Mouse (Mus musculus): Measurements from ENCODE around the gene Vegfc. TPM values are rescaled to one million over a fixed set of nuclear protein-coding genes. Genes with fewer than 3 reads are reported as not detected.

Gene Vegfc
- polyA plus RNA-seq, 1 experiment = 20.4 TPM

DNA sequence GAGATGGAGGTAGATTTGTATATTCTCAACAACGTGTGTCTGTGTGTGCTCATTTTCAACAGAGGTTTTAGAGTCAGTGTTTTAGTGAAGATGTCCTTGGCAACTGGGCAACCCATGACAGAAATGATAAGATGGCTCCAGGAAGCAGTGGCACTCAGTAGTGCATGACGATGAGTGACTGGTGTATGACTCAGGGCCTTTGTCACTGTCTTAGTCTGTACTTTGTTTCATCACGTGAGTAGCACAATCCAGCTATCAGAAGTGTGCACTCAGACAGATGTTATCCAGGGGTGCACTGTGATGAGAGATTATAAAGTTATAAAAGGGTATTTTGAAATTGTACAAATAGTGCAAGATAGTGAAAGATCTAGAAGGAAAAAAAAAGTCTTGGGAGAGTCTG lies 44.5 kb downstream of the Vegfc start:
- H3K79me2 ChIP-seq (ENCODE audit: control insufficient read depth, insufficient read depth) = peaks cover 94% of the 10 kb centered on the region
- H3ac ChIP-seq (ENCODE audit: control insufficient read depth, insufficient read length, low read depth) = no peak overlapping the region
- no peak overlapping the region for H3K4me3 ChIP-seq (ENCODE audit: insufficient read depth, poor library complexity, severe bottlenecking)
- TF ChIP-seq MYOD1 (IDR thresholded peaks at IDR 0.05; ENCODE audit: control insufficient read depth, insufficient read length, low read depth) = no peak
- peak; percentile 73 for TF ChIP-seq USF1 (IDR thresholded peaks at IDR 0.05; ENCODE audit: low read depth)
- H3K27me3 ChIP-seq (ENCODE audit: control insufficient read depth, insufficient read depth, insufficient read length) = no peaks in the 10 kb centered on the region
- H3K79me3 ChIP-seq (ENCODE audit: low read depth) = peaks cover 37% of the 10 kb centered on the region
- peaks cover 6% of the 10 kb centered on the region for H3K36me3 ChIP-seq (ENCODE audit: control insufficient read depth, insufficient read depth)

DNA sequence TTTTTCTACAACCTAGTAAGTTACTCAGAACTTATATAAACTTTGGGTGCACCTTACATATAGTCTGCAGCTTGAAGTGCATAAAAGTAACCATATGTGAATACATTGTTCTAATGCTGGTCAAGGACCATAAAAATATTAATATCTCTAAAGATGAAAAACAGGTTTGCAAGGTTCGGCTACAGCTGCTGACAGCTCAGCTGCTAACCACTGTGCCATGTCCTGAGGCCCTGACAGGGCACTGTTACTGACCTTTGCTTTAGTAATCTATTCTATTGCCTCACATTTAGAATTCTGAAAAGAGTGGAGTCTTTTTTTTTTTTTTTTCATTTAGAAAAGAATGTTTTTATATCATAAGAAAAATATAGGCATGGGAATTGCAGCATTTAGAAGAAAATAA lies 44.9 kb downstream of the Vegfc start:
- TF ChIP-seq CEBPB (IDR thresholded peaks at IDR 0.05; ENCODE audit: low read depth) (no peak), MAX (IDR thresholded peaks at IDR 0.05) (no peak), MYOD1 (IDR thresholded peaks at IDR 0.05; ENCODE audit: control insufficient read depth, insufficient read length, low read depth) (no peak), MYOG (IDR thresholded peaks at IDR 0.05; ENCODE audit: control insufficient read depth, extremely low read depth, insufficient read length) (no peak), CTCF (IDR thresholded peaks at IDR 0.05; ENCODE audit: control insufficient read depth, insufficient read depth, insufficient read length) (no peak)
- Histone ChIP-seq H3K4me3 (ENCODE audit: insufficient read depth, poor library complexity, severe bottlenecking) (no peak overlapping the region), H3K27me3 (ENCODE audit: control insufficient read depth, insufficient read depth, insufficient read length) (no peaks in the 10 kb centered on the region), H3K36me3 (ENCODE audit: control insufficient read depth, insufficient read depth) (peaks cover 6% of the 10 kb centered on the region), H3K79me2 (ENCODE audit: control insufficient read depth, insufficient read depth) (peaks cover 94% of the 10 kb centered on the region), H3ac (ENCODE audit: control insufficient read depth, insufficient read length, low read depth) (no peak overlapping the region), H3K79me3 (ENCODE audit: low read depth) (peaks cover 35% of the 10 kb centered on the region)

DNA sequence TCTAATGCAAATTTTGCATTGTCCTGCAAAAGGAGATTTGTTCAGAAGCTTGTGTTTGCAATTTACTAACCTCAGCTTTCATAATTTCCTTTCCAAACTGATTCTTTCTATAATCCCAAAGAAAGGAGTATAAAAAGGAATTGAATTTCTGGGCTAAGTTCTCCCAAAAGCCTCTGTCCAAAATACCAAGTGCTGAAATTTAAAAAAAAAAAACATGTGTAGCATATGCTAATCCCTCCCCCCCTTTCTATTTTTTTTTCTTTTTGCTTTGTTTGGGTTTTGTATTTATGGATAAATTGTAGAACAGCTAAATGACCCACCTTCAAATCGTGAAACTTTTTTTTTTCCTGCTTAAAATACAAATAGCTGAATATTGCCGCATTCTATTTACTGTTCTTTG lies 53.2 kb downstream of the Vegfc start:
- Histone ChIP-seq H3K27me3 (ENCODE audit: control insufficient read depth, insufficient read depth, insufficient read length) (no peaks in the 10 kb centered on the region), H3K79me3 (ENCODE audit: low read depth) (peaks cover 20% of the 10 kb centered on the region), H3ac (ENCODE audit: control insufficient read depth, insufficient read length, low read depth) (no peak overlapping the region), H3K79me2 (ENCODE audit: control insufficient read depth, insufficient read depth) (peaks cover 67% of the 10 kb centered on the region), H3K4me3 (ENCODE audit: insufficient read depth, poor library complexity, severe bottlenecking) (no peak overlapping the region), H3K36me3 (ENCODE audit: control insufficient read depth, insufficient read depth) (no peaks in the 10 kb centered on the region)
- TF ChIP-seq MYOD1 (IDR thresholded peaks at IDR 0.05; ENCODE audit: control insufficient read depth, insufficient read length, low read depth) (no peak), MAX (IDR thresholded peaks at IDR 0.05) (no peak), USF1 (IDR thresholded peaks at IDR 0.05; ENCODE audit: low read depth) (no peak), MYOG (IDR thresholded peaks at IDR 0.05; ENCODE audit: control insufficient read depth, extremely low read depth, insufficient read length) (no peak), FOSL1 (IDR thresholded peaks at IDR 0.05; ENCODE audit: insufficient read depth, low read length, poor library complexity, severe bottlenecking) (no peak), CEBPB (IDR thresholded peaks at IDR 0.05; ENCODE audit: low read depth) (no peak), CTCF (IDR thresholded peaks at IDR 0.05; ENCODE audit: control insufficient read depth, insufficient read depth, insufficient read length) (no peak)

DNA sequence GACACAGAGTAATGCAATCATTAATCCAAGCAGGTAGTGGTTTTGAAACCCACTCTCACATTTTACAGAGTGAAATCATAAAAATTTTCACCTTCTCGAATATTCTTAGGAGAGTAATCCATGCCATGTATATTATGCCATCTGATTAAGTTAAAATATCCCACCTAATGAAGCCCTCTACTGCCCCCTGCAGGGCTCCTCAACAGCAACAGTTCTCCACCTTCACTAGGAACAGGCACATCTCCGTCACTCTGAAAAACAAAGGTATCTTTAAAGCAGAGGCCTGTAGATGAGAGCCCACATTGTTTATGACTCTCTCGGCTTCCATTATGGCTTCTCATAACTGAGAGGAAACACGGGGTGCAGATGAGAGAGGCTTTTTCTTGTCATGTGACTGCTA lies 75.8 kb downstream of the Vegfc start:
- no peak overlapping the region for H3ac ChIP-seq (ENCODE audit: control insufficient read depth, insufficient read length, low read depth)
- no peak overlapping the region for H3K4me3 ChIP-seq (ENCODE audit: insufficient read depth, poor library complexity, severe bottlenecking)
- H3K79me2 ChIP-seq (ENCODE audit: control insufficient read depth, insufficient read depth) = peaks cover 20% of the 10 kb centered on the region
- H3K79me3 ChIP-seq (ENCODE audit: low read depth) = peaks cover 2% of the 10 kb centered on the region
- peaks cover 9% of the 10 kb centered on the region for H3K36me3 ChIP-seq (ENCODE audit: control insufficient read depth, insufficient read depth)
- TF ChIP-seq MYOD1 (IDR thresholded peaks at IDR 0.05; ENCODE audit: control insufficient read depth, insufficient read length, low read depth) (no peak), USF1 (IDR thresholded peaks at IDR 0.05; ENCODE audit: low read depth) (no peak), MYOG (IDR thresholded peaks at IDR 0.05; ENCODE audit: control insufficient read depth, extremely low read depth, insufficient read length) (no peak), CEBPB (IDR thresholded peaks at IDR 0.05; ENCODE audit: low read depth) (no peak)
- H3K27me3 ChIP-seq (ENCODE audit: control insufficient read depth, insufficient read depth, insufficient read length) = no peaks in the 10 kb centered on the region

DNA sequence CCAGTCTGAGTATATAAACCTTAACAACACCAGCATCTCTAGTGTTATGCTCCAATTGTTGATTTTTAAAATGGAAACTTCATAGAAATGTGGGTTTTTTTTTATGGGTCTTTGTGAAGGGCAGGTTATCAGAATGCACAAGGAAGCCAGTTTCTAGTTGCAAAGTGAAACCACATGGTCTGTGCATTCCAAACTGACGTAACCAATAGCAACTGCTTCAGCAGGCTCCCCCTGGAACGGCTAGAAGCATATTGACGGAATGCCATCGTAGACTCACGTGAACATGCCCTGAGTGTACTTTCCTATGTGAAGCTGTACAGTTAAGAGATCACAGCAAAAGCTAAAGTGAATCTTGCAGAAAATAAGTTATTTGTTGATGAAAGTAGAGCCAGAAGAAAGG lies 86.1 kb downstream of the Vegfc start:
- no peak overlapping the region for H3ac ChIP-seq (ENCODE audit: control insufficient read depth, insufficient read length, low read depth)
- H3K36me3 ChIP-seq (ENCODE audit: control insufficient read depth, insufficient read depth) = peaks cover 47% of the 10 kb centered on the region
- H3K79me3 ChIP-seq (ENCODE audit: low read depth) = peaks cover 2% of the 10 kb centered on the region
- no peak overlapping the region for H3K4me3 ChIP-seq (ENCODE audit: insufficient read depth, poor library complexity, severe bottlenecking)
- TF ChIP-seq USF1 (IDR thresholded peaks at IDR 0.05; ENCODE audit: low read depth) (no peak), CTCF (IDR thresholded peaks at IDR 0.05; ENCODE audit: control insufficient read depth, insufficient read depth, insufficient read length) (no peak), MYOG (IDR thresholded peaks at IDR 0.05; ENCODE audit: control insufficient read depth, extremely low read depth, insufficient read length) (no peak), MAX (IDR thresholded peaks at IDR 0.05) (no peak), FOSL1 (IDR thresholded peaks at IDR 0.05; ENCODE audit: insufficient read depth, low read length, poor library complexity, severe bottlenecking) (no peak), CEBPB (IDR thresholded peaks at IDR 0.05; ENCODE audit: low read depth) (no peak), MYOD1 (IDR thresholded peaks at IDR 0.05; ENCODE audit: control insufficient read depth, insufficient read length, low read depth) (no peak)
- no peaks in the 10 kb centered on the region for H3K79me2 ChIP-seq (ENCODE audit: control insufficient read depth, insufficient read depth)
- H3K27me3 ChIP-seq (ENCODE audit: control insufficient read depth, insufficient read depth, insufficient read length) = no peaks in the 10 kb centered on the region

DNA sequence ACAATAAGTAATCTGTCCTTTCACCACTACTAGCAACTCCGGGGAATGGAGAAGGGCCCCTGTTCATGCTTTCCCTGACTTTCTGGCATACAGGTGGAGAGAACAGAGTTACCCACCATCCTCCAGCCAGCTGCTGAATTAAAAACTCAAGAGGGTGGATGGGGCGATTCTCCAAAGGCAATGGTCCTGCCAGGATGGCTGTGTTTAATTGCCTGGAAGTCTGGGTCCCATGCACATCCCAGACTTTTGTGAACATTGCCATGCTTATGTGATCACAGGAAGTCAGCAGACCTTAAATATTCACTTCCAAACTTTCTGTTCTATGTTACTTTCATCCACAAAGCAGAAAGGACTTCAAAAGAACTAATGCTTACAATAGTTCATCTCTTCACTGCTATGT lies 107.9 kb downstream of the Vegfc start:
- H3K4me3 ChIP-seq (ENCODE audit: insufficient read depth, poor library complexity, severe bottlenecking) = no peak overlapping the region
- no peaks in the 10 kb centered on the region for H3K27me3 ChIP-seq (ENCODE audit: control insufficient read depth, insufficient read depth, insufficient read length)
- TF ChIP-seq MYOG (IDR thresholded peaks at IDR 0.05; ENCODE audit: control insufficient read depth, extremely low read depth, insufficient read length) = no peak
- TF ChIP-seq USF1 (IDR thresholded peaks at IDR 0.05; ENCODE audit: low read depth) = no peak
- no peak for TF ChIP-seq MAX (IDR thresholded peaks at IDR 0.05)
- no peak for TF ChIP-seq MYOD1 (IDR thresholded peaks at IDR 0.05; ENCODE audit: control insufficient read depth, insufficient read length, low read depth)
- TF ChIP-seq CEBPB (IDR thresholded peaks at IDR 0.05; ENCODE audit: low read depth) = no peak
- no peak for TF ChIP-seq CTCF (IDR thresholded peaks at IDR 0.05; ENCODE audit: control insufficient read depth, insufficient read depth, insufficient read length)
- no peak for TF ChIP-seq FOSL1 (IDR thresholded peaks at IDR 0.05; ENCODE audit: insufficient read depth, low read length, poor library complexity, severe bottlenecking)
- peaks cover 56% of the 10 kb centered on the region for H3K36me3 ChIP-seq (ENCODE audit: control insufficient read depth, insufficient read depth)
- H3K79me3 ChIP-seq (ENCODE audit: low read depth) = no peaks in the 10 kb centered on the region
- H3ac ChIP-seq (ENCODE audit: control insufficient read depth, insufficient read length, low read depth) = no peak overlapping the region
- H3K79me2 ChIP-seq (ENCODE audit: control insufficient read depth, insufficient read depth) = no peaks in the 10 kb centered on the region
